Mouse (Mus musculus): ENCODE data around the gene Cox8b. TPM values are rescaled to one million over a fixed set of nuclear protein-coding genes. Genes with fewer than 3 reads are reported as not detected.
"Not testable (repeated sequence)": the region's sequence is repeated elsewhere in the genome, so short reads cannot be mapped to it uniquely, and the experiment has no call there.

Cox8b gene
- polyA plus RNA-seq, 1 experiment from 2014 or later: not detected

GRCm38 (mm10) chr7:140894031-140894430 is 6.2 kb downstream of the Cox8b start:
- no peak for ATAC-seq (replicated peaks; ENCODE audit: low FRiP score)
- no peak for DNase-seq (ENCODE audit: low spot score)
- WGBS: 90% methylated on average over 7 of the region's 7 CpGs

GRCm38 (mm10) chr7:140890636-140891035 is 9.6 kb downstream of the Cox8b start:
- WGBS: 97% methylated on average over 16 of the region's 16 CpGs
- not testable (repeated sequence) for H3K9ac ChIP-seq (ENCODE audit: low read length); H3K27ac ChIP-seq (ENCODE audit: low read depth, low read length); DNase-seq (ENCODE audit: low spot score); ATAC-seq (replicated peaks; ENCODE audit: low FRiP score); H3K27me3 ChIP-seq (ENCODE audit: control insufficient read depth, insufficient read depth, low read length); H3K4me1 ChIP-seq (replicated peaks; ENCODE audit: control insufficient read depth, insufficient read depth, low read length); H3K9me3 ChIP-seq (ENCODE audit: control insufficient read depth, low read length); H3K4me2 ChIP-seq (ENCODE audit: low read depth, low read length, severe bottlenecking); H3K4me3 ChIP-seq (ENCODE audit: low read depth, low read length)
- peaks cover 13% of the 10 kb centered on the region; the same call in 1 of the 2 replicates for H3K36me3 ChIP-seq (ENCODE audit: control insufficient read depth, insufficient read depth, low read length)

More at GRCm38 (mm10) chr7:140894031-140894430, 6.2 kb downstream of the Cox8b start:
- Histone ChIP-seq H3K4me3 (ENCODE audit: low read depth, low read length) (no peak overlapping the region), H3K36me3 (ENCODE audit: control insufficient read depth, insufficient read depth, low read length) (peaks cover 15% of the 10 kb centered on the region; the same call in 1 of the 2 replicates), H3K27me3 (ENCODE audit: control insufficient read depth, insufficient read depth, low read length) (no peaks in the 10 kb centered on the region), H3K27ac (ENCODE audit: low read depth, low read length) (no peak overlapping the region), H3K4me1 (replicated peaks; ENCODE audit: control insufficient read depth, insufficient read depth, low read length) (no peaks in the 10 kb centered on the region), H3K4me2 (ENCODE audit: low read depth, low read length, severe bottlenecking) (no peak overlapping the region), H3K9ac (ENCODE audit: low read length) (no peak overlapping the region), H3K9me3 (ENCODE audit: control insufficient read depth, low read length) (no peaks in the 10 kb centered on the region)

GRCm38 (mm10) chr7:140882469-140882803 is 17.8 kb downstream of the Cox8b start:
- Histone ChIP-seq H3K27me3 (ENCODE audit: control insufficient read depth, insufficient read depth, low read length) (no peaks in the 10 kb centered on the region), H3K4me2 (ENCODE audit: low read depth, low read length, severe bottlenecking) (peak overlapping the region; percentile 82), H3K36me3 (ENCODE audit: control insufficient read depth, insufficient read depth, low read length) (peaks cover 4% of the 10 kb centered on the region; the same call in 1 of the 2 replicates), H3K27ac (ENCODE audit: low read depth, low read length) (peak overlapping the region; percentile 20; the same call in 1 of the 2 replicates), H3K4me1 (replicated peaks; ENCODE audit: control insufficient read depth, insufficient read depth, low read length) (peaks cover 3% of the 10 kb centered on the region; the same call in 1 of the 2 replicates), H3K9ac (ENCODE audit: low read length) (peak overlapping the region; percentile 81), H3K4me3 (ENCODE audit: low read depth, low read length) (peak overlapping the region; percentile 91), H3K9me3 (ENCODE audit: control insufficient read depth, low read length) (no peaks in the 10 kb centered on the region)
- WGBS: under 1% methylated on average over 12 of the region's 12 CpGs
- no peak for ATAC-seq (replicated peaks; ENCODE audit: low FRiP score)
- DNase-seq (ENCODE audit: low spot score): no peak

GRCm38 (mm10) chr7:140881696-140882468 is 18.4 kb downstream of the Cox8b start, which contains the start of the genes Psmd13 and Sirt3:
TSS of gene Psmd13 (plus strand) at chr7:140881968.
TSS of gene Sirt3 (minus strand) at chr7:140882309.
- DNase-seq (ENCODE audit: low spot score) (peak; percentile 94), ATAC-seq (replicated peaks; ENCODE audit: low FRiP score) (peak; percentile 96)
- under 1% methylated on average over 59 of the region's 59 CpGs for whole genome bisulfite sequencing
- Histone ChIP-seq H3K36me3 (ENCODE audit: control insufficient read depth, insufficient read depth, low read length) (peaks cover 4% of the 10 kb centered on the region; the same call in 1 of the 2 replicates), H3K9me3 (ENCODE audit: control insufficient read depth, low read length) (no peaks in the 10 kb centered on the region), H3K27me3 (ENCODE audit: control insufficient read depth, insufficient read depth, low read length) (no peaks in the 10 kb centered on the region), H3K4me3 (ENCODE audit: low read depth, low read length) (peak within 1 kb of the TSS; percentile 91), H3K27ac (ENCODE audit: low read depth, low read length) (peak within 1 kb of the TSS; percentile 66), H3K4me1 (replicated peaks; ENCODE audit: control insufficient read depth, insufficient read depth, low read length) (peaks cover 3% of the 10 kb centered on the region; the same call in 1 of the 2 replicates), H3K9ac (ENCODE audit: low read length) (peak within 1 kb of the TSS; percentile 81), H3K4me2 (ENCODE audit: low read depth, low read length, severe bottlenecking) (peak within 1 kb of the TSS; percentile 82)

- 35% methylated on average over 8 of the region's 8 CpGs for WGBS
- Histone ChIP-seq H3K27me3 (ENCODE audit: control insufficient read depth, insufficient read depth, low read length) (no peaks in the 10 kb centered on the region), H3K9me3 (ENCODE audit: control insufficient read depth, low read length) (no peaks in the 10 kb centered on the region), H3K4me3 (ENCODE audit: low read depth, low read length) (peak overlapping the region; percentile 91), H3K27ac (ENCODE audit: low read depth, low read length) (no peak overlapping the region), H3K9ac (ENCODE audit: low read length) (peak overlapping the region; percentile 81), H3K36me3 (ENCODE audit: control insufficient read depth, insufficient read depth, low read length) (no peaks in the 10 kb centered on the region), H3K4me2 (ENCODE audit: low read depth, low read length, severe bottlenecking) (peak overlapping the region; percentile 82), H3K4me1 (replicated peaks; ENCODE audit: control insufficient read depth, insufficient read depth, low read length) (peaks cover 3% of the 10 kb centered on the region; the same call in 1 of the 2 replicates)
- no peak for DNase-seq (ENCODE audit: low spot score)
- no peak for ATAC-seq (replicated peaks; ENCODE audit: low FRiP score)
Observed at GRCm38 (mm10) chr7:140880865-140881515, 19.3 kb downstream of the Cox8b start.

- DNase-seq (ENCODE audit: low spot score): no peak
- H3K36me3 ChIP-seq (ENCODE audit: control insufficient read depth, insufficient read depth, low read length): no peaks in the 10 kb centered on the region
- H3K4me2 ChIP-seq (ENCODE audit: low read depth, low read length, severe bottlenecking): no peak overlapping the region
- H3K9ac ChIP-seq (ENCODE audit: low read length): no peak overlapping the region
- no peak overlapping the region for H3K4me3 ChIP-seq (ENCODE audit: low read depth, low read length)
- H3K4me1 ChIP-seq (replicated peaks; ENCODE audit: control insufficient read depth, insufficient read depth, low read length): peaks cover 3% of the 10 kb centered on the region; the same call in 1 of the 2 replicates
- WGBS: 90% methylated on average over 3 of the region's 3 CpGs
- H3K27me3 ChIP-seq (ENCODE audit: control insufficient read depth, insufficient read depth, low read length): no peaks in the 10 kb centered on the region
- no peaks in the 10 kb centered on the region for H3K9me3 ChIP-seq (ENCODE audit: control insufficient read depth, low read length)
- no peak for ATAC-seq (replicated peaks; ENCODE audit: low FRiP score)
- no peak overlapping the region for H3K27ac ChIP-seq (ENCODE audit: low read depth, low read length)
Observed at GRCm38 (mm10) chr7:140880419-140880818, 19.8 kb downstream of the Cox8b start.

- Histone ChIP-seq H3K9me3 (ENCODE audit: control insufficient read depth, low read length) (no peaks in the 10 kb centered on the region), H3K9ac (ENCODE audit: low read length) (no peak overlapping the region), H3K27me3 (ENCODE audit: control insufficient read depth, insufficient read depth, low read length) (no peaks in the 10 kb centered on the region), H3K36me3 (ENCODE audit: control insufficient read depth, insufficient read depth, low read length) (no peaks in the 10 kb centered on the region), H3K4me1 (replicated peaks; ENCODE audit: control insufficient read depth, insufficient read depth, low read length) (peaks cover 3% of the 10 kb centered on the region; the same call in 1 of the 2 replicates), H3K4me2 (ENCODE audit: low read depth, low read length, severe bottlenecking) (no peak overlapping the region), H3K27ac (ENCODE audit: low read depth, low read length) (no peak overlapping the region), H3K4me3 (ENCODE audit: low read depth, low read length) (no peak overlapping the region)
- ATAC-seq (replicated peaks; ENCODE audit: low FRiP score): no peak
- DNase-seq (ENCODE audit: low spot score): no peak
- 89% methylated on average over 7 of the region's 7 CpGs for WGBS
Observed at GRCm38 (mm10) chr7:140879355-140879754, 20.9 kb downstream of the Cox8b start.

- Histone ChIP-seq H3K27me3 (ENCODE audit: control insufficient read depth, insufficient read depth, low read length) (no peaks in the 10 kb centered on the region), H3K36me3 (ENCODE audit: control insufficient read depth, insufficient read depth, low read length) (no peaks in the 10 kb centered on the region), H3K4me2 (ENCODE audit: low read depth, low read length, severe bottlenecking) (no peak overlapping the region), H3K27ac (ENCODE audit: low read depth, low read length) (no peak overlapping the region), H3K9me3 (ENCODE audit: control insufficient read depth, low read length) (no peaks in the 10 kb centered on the region), H3K4me3 (ENCODE audit: low read depth, low read length) (no peak overlapping the region), H3K9ac (ENCODE audit: low read length) (no peak overlapping the region), H3K4me1 (replicated peaks; ENCODE audit: control insufficient read depth, insufficient read depth, low read length) (no peaks in the 10 kb centered on the region)
- no peak for DNase-seq (ENCODE audit: low spot score)
- no peak for ATAC-seq (replicated peaks; ENCODE audit: low FRiP score)
- 90% methylated on average over 6 of the region's 6 CpGs for WGBS
Observed at GRCm38 (mm10) chr7:140877364-140877763, 22.9 kb downstream of the Cox8b start.
